Mouse (Mus musculus) spleen, adult 2 months (tissue): ENCODE data around the gene Pigb.

ENCODE experiments used
- CTCF ChIP-seq: fragments of 200-500 bp; IDR thresholded peaks from 2 replicates; pipeline ENCODE4 v1.5.1; 2011; ENCODE audit warnings: mild to moderate bottlenecking, inconsistent platforms; ENCODE audit not compliant: insufficient read depth, insufficient read length, insufficient replicate concordance; ENCODE audit errors: extremely low read depth
- POLR2A ChIP-seq: fragments of 200-500 bp; IDR thresholded peaks from 2 replicates; pipeline ENCODE4 v1.6.1; 2011; ENCODE audit warnings: low read depth, low read length, inconsistent platforms

DNA sequence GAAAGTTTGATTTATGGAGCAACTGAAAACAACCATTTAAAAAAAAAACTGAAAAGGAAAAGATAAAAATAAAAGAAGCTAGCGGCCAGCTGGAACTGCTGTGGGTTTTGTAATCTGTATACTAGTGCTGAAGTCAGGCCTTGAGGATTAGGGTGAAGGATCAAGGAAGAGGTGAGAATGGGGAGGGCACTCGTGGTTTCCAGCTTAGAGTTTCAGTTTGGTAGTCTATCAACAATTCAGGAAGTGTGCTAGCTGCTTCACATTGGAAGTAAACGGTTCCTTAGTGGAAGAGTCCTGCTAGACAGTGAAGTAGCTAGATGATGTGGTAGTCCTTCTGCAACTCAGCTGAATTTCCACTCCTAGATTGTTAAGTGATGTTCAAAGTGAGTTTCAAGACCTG, 31.8 kb downstream of the Pigb start:
- TF ChIP-seq CTCF = no peak
- TF ChIP-seq POLR2A = no peak
